7 mouse cellular contexts compared by ENCODE assay signal in the genomic region with DNA sequence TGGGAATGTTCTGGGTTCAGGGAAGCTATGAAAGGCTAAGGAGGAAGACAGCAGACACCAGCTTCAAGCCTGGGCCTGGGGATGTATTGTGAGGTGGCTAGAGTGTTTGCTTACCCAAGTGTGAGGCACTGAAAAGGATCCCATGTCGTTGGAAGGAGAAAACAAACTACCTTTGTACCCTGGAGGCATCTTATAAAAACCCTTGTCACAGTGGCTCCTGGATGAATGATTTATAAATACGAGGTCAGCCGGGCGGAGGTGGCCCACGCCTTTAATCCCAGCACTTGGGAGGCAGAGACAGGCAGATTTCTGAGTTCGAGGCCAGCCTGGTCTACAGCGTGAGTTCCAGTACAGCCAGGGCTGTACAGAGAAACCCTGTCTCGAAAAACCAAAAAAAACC. TPM values are rescaled to one million over a fixed set of nuclear protein-coding genes. Genes with fewer than 3 reads are reported as not detected.
DNase-seq lines count a peak whose midpoint lies in the region; ATAC-seq and TF ChIP-seq lines count a peak whose summit lies in the region.
"Not testable (repeated sequence)": the region's sequence is repeated elsewhere in the genome, so short reads cannot be mapped to it uniquely, and the experiment has no call there.

No protein-coding gene starts in this region.

- ATAC-seq in embryonic facial prominence, embryonic 12.5 days (ENCODE audit: insufficient number of reproducible peaks, insufficient read depth, low FRiP score, low TSS enrichment); forebrain, postnatal 0 days; hindbrain, embryonic 11.5 days (ENCODE audit: low FRiP score); limb, embryonic 15.5 days (ENCODE audit: insufficient number of reproducible peaks, low FRiP score, low TSS enrichment, low read depth); neural tube, embryonic 14.5 days (ENCODE audit: low read depth): not testable (repeated sequence)

- WGBS in embryonic facial prominence, embryonic 12.5 days, result 81% methylated on average over 8 of the region's 8 CpGs
- WGBS in forebrain, postnatal 0 days, result 85% methylated on average over 8 of the region's 8 CpGs
- WGBS in hindbrain, embryonic 11.5 days, result 84% methylated on average over 8 of the region's 8 CpGs
- WGBS in limb, embryonic 15.5 days, result 72% methylated on average over 8 of the region's 8 CpGs
- 79% methylated on average over 8 of the region's 8 CpGs for WGBS in neural tube, embryonic 14.5 days

- H3K36me3 ChIP-seq in embryonic facial prominence, embryonic 12.5 days; forebrain, postnatal 0 days (ENCODE audit: insufficient read depth); hindbrain, embryonic 11.5 days (ENCODE audit: control insufficient read depth, insufficient read depth, low read length); neural tube, embryonic 14.5 days (ENCODE audit: control insufficient read depth, insufficient read depth, low read length): not testable (repeated sequence)
- H3K36me3 ChIP-seq in limb, embryonic 15.5 days, result peaks cover 13% of the 10 kb centered on the region; the same call in 1 of the 2 replicates
- peaks cover 23% of the 10 kb centered on the region for H3K36me3 ChIP-seq in megakaryocyte, embryonic 14.5 days (replicated peaks; ENCODE audit: low read length)

- not testable (repeated sequence) for H3K9me3 ChIP-seq in embryonic facial prominence, embryonic 12.5 days; forebrain, postnatal 0 days (ENCODE audit: low read length); hindbrain, embryonic 11.5 days (ENCODE audit: control insufficient read depth, low read length); limb, embryonic 15.5 days; megakaryocyte, embryonic 14.5 days; neural tube, embryonic 14.5 days (ENCODE audit: control insufficient read depth, low read length)

- peak overlapping the region; percentile 65 for H3K4me2 ChIP-seq in embryonic facial prominence, embryonic 12.5 days (replicated peaks)
- H3K4me2 ChIP-seq in forebrain, postnatal 0 days (ENCODE audit: low read depth), result peak overlapping the region; percentile 59
- peak overlapping the region; percentile 84; the same call in 1 of the 2 replicates for H3K4me2 ChIP-seq in hindbrain, embryonic 11.5 days (replicated peaks; ENCODE audit: low read depth, low read length)
- peak overlapping the region; percentile 78 for H3K4me2 ChIP-seq in limb, embryonic 15.5 days
- peak overlapping the region; percentile 92 for H3K4me2 ChIP-seq in neural tube, embryonic 14.5 days (ENCODE audit: low read depth, low read length)

- H3K4me1 ChIP-seq in embryonic facial prominence, embryonic 12.5 days, result peaks cover 13% of the 10 kb centered on the region
- H3K4me1 ChIP-seq in forebrain, postnatal 0 days (ENCODE audit: insufficient read depth); hindbrain, embryonic 11.5 days (replicated peaks; ENCODE audit: control insufficient read depth, insufficient read depth, low read length): not testable (repeated sequence)
- H3K4me1 ChIP-seq in limb, embryonic 15.5 days, result peaks cover 21% of the 10 kb centered on the region
- H3K4me1 ChIP-seq in megakaryocyte, embryonic 14.5 days, result peaks cover 61% of the 10 kb centered on the region
- H3K4me1 ChIP-seq in neural tube, embryonic 14.5 days (ENCODE audit: control insufficient read depth, insufficient read depth, low read length), result peaks cover 12% of the 10 kb centered on the region; the same call in 1 of the 2 replicates

- not testable (repeated sequence) for TF ChIP-seq CTCF in forebrain, postnatal 0 days (IDR thresholded peaks at IDR 0.05; ENCODE audit: low read depth)

- 0 out of 2 replicates have a peak overlapping the region, but pooled peaks have one; percentile 10 for H3K9ac ChIP-seq in embryonic facial prominence, embryonic 12.5 days
- H3K9ac ChIP-seq in forebrain, postnatal 0 days; hindbrain, embryonic 11.5 days (ENCODE audit: low read depth, low read length); limb, embryonic 15.5 days: not testable (repeated sequence)
- peak overlapping the region; percentile 70; the same call in 1 of the 2 replicates for H3K9ac ChIP-seq in neural tube, embryonic 14.5 days (replicated peaks; ENCODE audit: low read depth, low read length)

- H3K4me3 ChIP-seq in embryonic facial prominence, embryonic 12.5 days, result peak overlapping the region; percentile 13
- peak overlapping the region; percentile 88; the same call in 1 of the 2 replicates for H3K4me3 ChIP-seq in forebrain, postnatal 0 days (ENCODE audit: low read depth, low read length)
- H3K4me3 ChIP-seq in hindbrain, embryonic 11.5 days (ENCODE audit: low read depth, low read length), result peak overlapping the region; percentile 72
- peak overlapping the region; percentile 72 for H3K4me3 ChIP-seq in limb, embryonic 15.5 days
- H3K4me3 ChIP-seq in megakaryocyte, embryonic 14.5 days (replicated peaks), result peak overlapping the region; percentile 86
- peak overlapping the region; percentile 60; the same call in 1 of the 2 replicates for H3K4me3 ChIP-seq in neural tube, embryonic 14.5 days (ENCODE audit: low read depth, low read length)

- H3K27me3 ChIP-seq in embryonic facial prominence, embryonic 12.5 days; forebrain, postnatal 0 days (ENCODE audit: insufficient read depth, low read length); hindbrain, embryonic 11.5 days (ENCODE audit: control insufficient read depth, insufficient read depth, low read length); limb, embryonic 15.5 days; megakaryocyte, embryonic 14.5 days (replicated peaks); neural tube, embryonic 14.5 days (ENCODE audit: control insufficient read depth, insufficient read depth, low read length): not testable (repeated sequence)

- H3K27ac ChIP-seq in embryonic facial prominence, embryonic 12.5 days; forebrain, postnatal 0 days (ENCODE audit: low read depth, low read length); hindbrain, embryonic 11.5 days (ENCODE audit: low read depth, low read length); limb, embryonic 15.5 days; neural tube, embryonic 14.5 days (ENCODE audit: low read depth, low read length): not testable (repeated sequence)

- not testable (repeated sequence) for DNase-seq in forebrain, postnatal 0 days; hindbrain, embryonic 11.5 days (ENCODE audit: low spot score)
- peak; percentile 70 for DNase-seq in kidney, adult 9 months

RNA-seq across cellular contexts. Expression of gene Ascc1, which starts 0.9 kb away (rescaled TPM):
- polyA plus RNA-seq in embryonic facial prominence, embryonic 12.5 days (2016; fragmentation: Nextera tagmentation; extraction: Ambion mirVana), result 41.8 and 41.9 TPM in 2 replicates
- total RNA-seq in forebrain, postnatal 0 days (2014; rRNA removed), result 20.0 and 24.3 TPM in 2 replicates
- polyA plus RNA-seq in forebrain, postnatal 0 days (2015; fragmentation: Nextera tagmentation; extraction: Ambion mirVana), result 43.8 and 50.5 TPM in 2 replicates
- polyA plus RNA-seq in hindbrain, embryonic 11.5 days (2014; fragmentation: Nextera tagmentation; extraction: Ambion mirVana), result 41.1 and 42.9 TPM in 2 replicates
- 41.3 and 44.4 TPM in 2 replicates for polyA plus RNA-seq in limb, embryonic 15.5 days (2015; fragmentation: Nextera tagmentation; extraction: Ambion mirVana)
- polyA plus RNA-seq in megakaryocyte, embryonic 14.5 days (2012; ENCODE audit: insufficient read depth, low replicate concordance), result 126 and 233 TPM in 2 replicates
- 43.6 and 46.7 TPM in 2 replicates for polyA plus RNA-seq in neural tube, embryonic 14.5 days (2014; fragmentation: Nextera tagmentation; extraction: Ambion mirVana)

RNA-seq across cellular contexts. Expression of gene Anapc16, which starts 1.3 kb away (rescaled TPM):
- 125 TPM in 2 replicates for polyA plus RNA-seq in embryonic facial prominence, embryonic 12.5 days (2016; fragmentation: Nextera tagmentation; extraction: Ambion mirVana)
- total RNA-seq in forebrain, postnatal 0 days (2014; rRNA removed), result 98.6 and 115 TPM in 2 replicates
- 109 and 117 TPM in 2 replicates for polyA plus RNA-seq in forebrain, postnatal 0 days (2015; fragmentation: Nextera tagmentation; extraction: Ambion mirVana)
- polyA plus RNA-seq in hindbrain, embryonic 11.5 days (2014; fragmentation: Nextera tagmentation; extraction: Ambion mirVana), result 97.1 and 115 TPM in 2 replicates
- 97.5 and 110 TPM in 2 replicates for polyA plus RNA-seq in limb, embryonic 15.5 days (2015; fragmentation: Nextera tagmentation; extraction: Ambion mirVana)
- 73.7 and 169 TPM in 2 replicates for polyA plus RNA-seq in megakaryocyte, embryonic 14.5 days (2012; ENCODE audit: insufficient read depth, low replicate concordance)
- polyA plus RNA-seq in neural tube, embryonic 14.5 days (2014; fragmentation: Nextera tagmentation; extraction: Ambion mirVana), result 116 and 120 TPM in 2 replicates

RNA-seq across cellular contexts. Expression of gene Ddit4, which starts 50.0 kb away (rescaled TPM):
- 81.2 and 92.3 TPM in 2 replicates for polyA plus RNA-seq in embryonic facial prominence, embryonic 12.5 days (2016; fragmentation: Nextera tagmentation; extraction: Ambion mirVana)
- 40.0 and 40.7 TPM in 2 replicates for total RNA-seq in forebrain, postnatal 0 days (2014; rRNA removed)
- 52.9 and 57.8 TPM in 2 replicates for polyA plus RNA-seq in forebrain, postnatal 0 days (2015; fragmentation: Nextera tagmentation; extraction: Ambion mirVana)
- 4.6 and 5.5 TPM in 2 replicates for polyA plus RNA-seq in hindbrain, embryonic 11.5 days (2014; fragmentation: Nextera tagmentation; extraction: Ambion mirVana)
- polyA plus RNA-seq in limb, embryonic 15.5 days (2015; fragmentation: Nextera tagmentation; extraction: Ambion mirVana), result 63.6 and 77.1 TPM in 2 replicates
- polyA plus RNA-seq in megakaryocyte, embryonic 14.5 days (2012; ENCODE audit: insufficient read depth, low replicate concordance), result 33.2 and 44.6 TPM in 2 replicates
- polyA plus RNA-seq in neural tube, embryonic 14.5 days (2014; fragmentation: Nextera tagmentation; extraction: Ambion mirVana), result 4.2 and 6.5 TPM in 2 replicates

Comparison
In these comparisons a context has a peak if more than half of its experiments do, and no peak if none do; other contexts are left out.
1. H3K4me3 ChIP-seq: peak in every context shown above with its lines; median percentile 88 in forebrain, postnatal 0 days; 86 in megakaryocyte, embryonic 14.5 days; 72 in hindbrain, embryonic 11.5 days; 72 in limb, embryonic 15.5 days; 60 in neural tube, embryonic 14.5 days; 13 in embryonic facial prominence, embryonic 12.5 days.